15 mouse cellular contexts compared by ENCODE assay signal in genomic region chr9:56922746-56923145, GRCm38 (mm10). TPM values are rescaled to one million over a fixed set of nuclear protein-coding genes. Genes with fewer than 3 reads are reported as not detected.
DNase-seq lines count a peak whose midpoint lies in the region; ATAC-seq lines count a peak whose summit lies in the region.
"Had no signal": no experiment of that assay in that cellular context is flagged by ENCODE, and none has a peak within 500 bp of the region (broad histone marks: within the 10 kb centered on the region; RNA-seq: fewer than 3 reads in every experiment).

No protein-coding gene starts in this region.

- DNase-seq in lung, postnatal 25 days (ENCODE audit: low spot score), result no peak
- no peak for DNase-seq in intestine, embryonic 14.5 days (ENCODE audit: low spot score)
- DNase-seq in frontal cortex, postnatal 36 days (ENCODE audit: low spot score in 2 of 2), result no peak
- DNase-seq: cerebellum, adult 9-11 months; kidney, adult 11 months; lung, postnatal 10 days; spleen, adult 18-20 months had no signal

- H3K4me3 ChIP-seq in hindbrain, embryonic 13.5 days, result no peak overlapping the region
- H3K4me3 ChIP-seq in hindbrain, embryonic 12.5 days, result no peak overlapping the region
- H3K4me3 ChIP-seq in lung, embryonic 15.5 days, result no peak overlapping the region
- H3K4me3 ChIP-seq in intestine, embryonic 14.5 days (ENCODE audit: low read depth, low read length), result 0 out of 2 replicates have a peak overlapping the region, but pooled peaks have one; percentile 35
- H3K4me3 ChIP-seq in limb, embryonic 15.5 days, result no peak overlapping the region
- H3K4me3 ChIP-seq: midbrain, embryonic 15.5 days had no signal

- H3K36me3 ChIP-seq in hindbrain, embryonic 13.5 days, result peaks cover 14% of the 10 kb centered on the region
- H3K36me3 ChIP-seq in hindbrain, embryonic 12.5 days, result peaks cover 24% of the 10 kb centered on the region; the same call in 1 of the 2 replicates
- peaks cover 33% of the 10 kb centered on the region for H3K36me3 ChIP-seq in lung, embryonic 15.5 days
- peaks cover 38% of the 10 kb centered on the region for H3K36me3 ChIP-seq in intestine, embryonic 14.5 days (ENCODE audit: control insufficient read depth, insufficient read depth, low read length)
- peaks cover 42% of the 10 kb centered on the region for H3K36me3 ChIP-seq in limb, embryonic 15.5 days
- H3K36me3 ChIP-seq: midbrain, embryonic 15.5 days had no signal

- H3K27ac ChIP-seq in hindbrain, embryonic 13.5 days, result no peak overlapping the region
- no peak overlapping the region for H3K27ac ChIP-seq in hindbrain, embryonic 12.5 days
- H3K27ac ChIP-seq in lung, embryonic 15.5 days, result no peak overlapping the region
- 0 out of 2 replicates have a peak overlapping the region, but pooled peaks have one; percentile 29 for H3K27ac ChIP-seq in intestine, embryonic 14.5 days (ENCODE audit: low read depth)
- H3K27ac ChIP-seq in limb, embryonic 15.5 days, result no peak overlapping the region
- H3K27ac ChIP-seq: midbrain, embryonic 15.5 days had no signal

- H3K27me3 ChIP-seq in hindbrain, embryonic 13.5 days, result peaks cover 5% of the 10 kb centered on the region; the same call in 1 of the 2 replicates
- H3K27me3 ChIP-seq in hindbrain, embryonic 12.5 days, result no peaks in the 10 kb centered on the region
- H3K27me3 ChIP-seq in lung, embryonic 15.5 days, result no peaks in the 10 kb centered on the region
- H3K27me3 ChIP-seq in intestine, embryonic 14.5 days (replicated peaks; ENCODE audit: control insufficient read depth, insufficient read depth, low read length), result no peaks in the 10 kb centered on the region
- H3K27me3 ChIP-seq in limb, embryonic 15.5 days, result no peaks in the 10 kb centered on the region
- H3K27me3 ChIP-seq: CH12.LX, Patski had no signal

- no peak overlapping the region for H3K9ac ChIP-seq in hindbrain, embryonic 13.5 days
- H3K9ac ChIP-seq in hindbrain, embryonic 12.5 days, result no peak overlapping the region
- no peak overlapping the region for H3K9ac ChIP-seq in lung, embryonic 15.5 days
- no peak overlapping the region for H3K9ac ChIP-seq in intestine, embryonic 14.5 days (ENCODE audit: low read length)
- no peak overlapping the region for H3K9ac ChIP-seq in limb, embryonic 15.5 days
- H3K9ac ChIP-seq: midbrain, embryonic 15.5 days had no signal

- H3K4me1 ChIP-seq in hindbrain, embryonic 13.5 days (replicated peaks), result peaks cover 51% of the 10 kb centered on the region
- peaks cover 47% of the 10 kb centered on the region for H3K4me1 ChIP-seq in hindbrain, embryonic 12.5 days
- H3K4me1 ChIP-seq in lung, embryonic 15.5 days, result peaks cover 43% of the 10 kb centered on the region
- peaks cover 39% of the 10 kb centered on the region for H3K4me1 ChIP-seq in intestine, embryonic 14.5 days (replicated peaks; ENCODE audit: control insufficient read depth, insufficient read depth, low read length)
- H3K4me1 ChIP-seq in limb, embryonic 15.5 days, result peaks cover 45% of the 10 kb centered on the region

- 91% methylated on average over 4 of the region's 4 CpGs for WGBS in hindbrain, embryonic 13.5 days
- WGBS in hindbrain, embryonic 12.5 days, result 86% methylated on average over 4 of the region's 4 CpGs
- WGBS in lung, embryonic 15.5 days, result 85% methylated on average over 4 of the region's 4 CpGs
- WGBS in intestine, embryonic 14.5 days, result 86% methylated on average over 4 of the region's 4 CpGs
- 93% methylated on average over 4 of the region's 4 CpGs for WGBS in limb, embryonic 15.5 days

- 0 out of 2 replicates have a peak overlapping the region, but pooled peaks have one; percentile 85 for H3K4me2 ChIP-seq in hindbrain, embryonic 13.5 days
- no peak overlapping the region for H3K4me2 ChIP-seq in hindbrain, embryonic 12.5 days (replicated peaks)
- peak overlapping the region; percentile 76; the same call in 1 of the 2 replicates for H3K4me2 ChIP-seq in lung, embryonic 15.5 days
- H3K4me2 ChIP-seq in intestine, embryonic 14.5 days (ENCODE audit: low read length), result peak overlapping the region; percentile 74
- H3K4me2 ChIP-seq in limb, embryonic 15.5 days, result peak overlapping the region; percentile 72; the same call in 1 of the 2 replicates

- no peak for ATAC-seq in hindbrain, embryonic 13.5 days (ENCODE audit: low FRiP score)
- no peak for ATAC-seq in hindbrain, embryonic 12.5 days (ENCODE audit: low FRiP score)
- ATAC-seq in lung, embryonic 15.5 days (ENCODE audit: borderline replicate concordance, extremely low read depth, low FRiP score, low TSS enrichment), result no peak
- ATAC-seq in intestine, embryonic 14.5 days (replicated peaks; ENCODE audit: low FRiP score, low TSS enrichment, low read depth), result no peak
- ATAC-seq in limb, embryonic 15.5 days (ENCODE audit: insufficient number of reproducible peaks, low FRiP score, low TSS enrichment, low read depth), result no peak
- ATAC-seq: forebrain, embryonic 14.5 days; midbrain, embryonic 15.5 days; Patski had no signal

- H3K9me3 ChIP-seq in hindbrain, embryonic 13.5 days, result no peaks in the 10 kb centered on the region
- H3K9me3 ChIP-seq in hindbrain, embryonic 12.5 days (replicated peaks), result no peaks in the 10 kb centered on the region
- no peaks in the 10 kb centered on the region for H3K9me3 ChIP-seq in lung, embryonic 15.5 days
- no peaks in the 10 kb centered on the region for H3K9me3 ChIP-seq in intestine, embryonic 14.5 days (ENCODE audit: control insufficient read depth, low read length)
- no peaks in the 10 kb centered on the region for H3K9me3 ChIP-seq in limb, embryonic 15.5 days
- H3K9me3 ChIP-seq: midbrain, embryonic 15.5 days had no signal

RNA-seq across cellular contexts. Expression of gene Snx33, which starts 5.4 kb away (rescaled TPM):
- polyA plus RNA-seq in hindbrain, embryonic 13.5 days (2015; fragmentation: Nextera tagmentation; extraction: Ambion mirVana), result 2.9 and 3.7 TPM in 2 replicates
- polyA plus RNA-seq in hindbrain, embryonic 12.5 days (2016; fragmentation: Nextera tagmentation; extraction: Ambion mirVana), result 7.2 and 7.3 TPM in 2 replicates
- polyA plus RNA-seq in lung, embryonic 15.5 days (2015; fragmentation: Nextera tagmentation; extraction: Ambion mirVana), result 10.8 and 11.4 TPM in 2 replicates
- 5.1 and 5.8 TPM in 2 replicates for polyA plus RNA-seq in intestine, embryonic 14.5 days (2014; fragmentation: Nextera tagmentation; extraction: Ambion mirVana)
- polyA plus RNA-seq in limb, embryonic 15.5 days (2015; fragmentation: Nextera tagmentation; extraction: Ambion mirVana), result 10.9 and 11.3 TPM in 2 replicates

RNA-seq across cellular contexts. Expression of gene Imp3, which starts 14.5 kb away (rescaled TPM):
- polyA plus RNA-seq in hindbrain, embryonic 13.5 days (2015; fragmentation: Nextera tagmentation; extraction: Ambion mirVana), result 74.5 and 74.8 TPM in 2 replicates
- polyA plus RNA-seq in hindbrain, embryonic 12.5 days (2016; fragmentation: Nextera tagmentation; extraction: Ambion mirVana), result 60.9 and 62.7 TPM in 2 replicates
- polyA plus RNA-seq in lung, embryonic 15.5 days (2015; fragmentation: Nextera tagmentation; extraction: Ambion mirVana), result 78.0 and 82.1 TPM in 2 replicates
- polyA plus RNA-seq in intestine, embryonic 14.5 days (2014; fragmentation: Nextera tagmentation; extraction: Ambion mirVana), result 79.9 and 82.5 TPM in 2 replicates
- 80.0 and 86.5 TPM in 2 replicates for polyA plus RNA-seq in limb, embryonic 15.5 days (2015; fragmentation: Nextera tagmentation; extraction: Ambion mirVana)

RNA-seq across cellular contexts. Expression of gene Snupn, which starts 27.9 kb away (rescaled TPM):
- polyA plus RNA-seq in hindbrain, embryonic 13.5 days (2015; fragmentation: Nextera tagmentation; extraction: Ambion mirVana), result 28.5 and 31.5 TPM in 2 replicates
- 24.7 and 25.3 TPM in 2 replicates for polyA plus RNA-seq in hindbrain, embryonic 12.5 days (2016; fragmentation: Nextera tagmentation; extraction: Ambion mirVana)
- 23.2 and 24.6 TPM in 2 replicates for polyA plus RNA-seq in lung, embryonic 15.5 days (2015; fragmentation: Nextera tagmentation; extraction: Ambion mirVana)
- polyA plus RNA-seq in intestine, embryonic 14.5 days (2014; fragmentation: Nextera tagmentation; extraction: Ambion mirVana), result 14.2 and 16.5 TPM in 2 replicates
- 24.9 and 26.6 TPM in 2 replicates for polyA plus RNA-seq in limb, embryonic 15.5 days (2015; fragmentation: Nextera tagmentation; extraction: Ambion mirVana)

RNA-seq across cellular contexts. Expression of gene Cspg4, which starts 57.9 kb away (rescaled TPM):
- polyA plus RNA-seq in hindbrain, embryonic 13.5 days (2015; fragmentation: Nextera tagmentation; extraction: Ambion mirVana), result 4.2 and 5.2 TPM in 2 replicates
- 6.8 and 8.9 TPM in 2 replicates for polyA plus RNA-seq in hindbrain, embryonic 12.5 days (2016; fragmentation: Nextera tagmentation; extraction: Ambion mirVana)
- 17.8 and 21.1 TPM in 2 replicates for polyA plus RNA-seq in lung, embryonic 15.5 days (2015; fragmentation: Nextera tagmentation; extraction: Ambion mirVana)
- polyA plus RNA-seq in intestine, embryonic 14.5 days (2014; fragmentation: Nextera tagmentation; extraction: Ambion mirVana), result 17.6 and 21.0 TPM in 2 replicates
- polyA plus RNA-seq in limb, embryonic 15.5 days (2015; fragmentation: Nextera tagmentation; extraction: Ambion mirVana), result 49.1 and 52.2 TPM in 2 replicates

RNA-seq across cellular contexts. Expression of gene Odf3l1, which starts 58.3 kb away (rescaled TPM):
- polyA plus RNA-seq in hindbrain, embryonic 13.5 days (2015; fragmentation: Nextera tagmentation; extraction: Ambion mirVana), result 0.18 TPM in 1 of 2 replicates, not detected in the other
- polyA plus RNA-seq in hindbrain, embryonic 12.5 days (2016; fragmentation: Nextera tagmentation; extraction: Ambion mirVana), result 0.29 and 0.54 TPM in 2 replicates
- polyA plus RNA-seq in lung, embryonic 15.5 days (2015; fragmentation: Nextera tagmentation; extraction: Ambion mirVana), result 0.60 and 0.72 TPM in 2 replicates
- polyA plus RNA-seq in intestine, embryonic 14.5 days (2014; fragmentation: Nextera tagmentation; extraction: Ambion mirVana), result 1.6 and 1.8 TPM in 2 replicates
- 1.00 and 3.4 TPM in 2 replicates for polyA plus RNA-seq in limb, embryonic 15.5 days (2015; fragmentation: Nextera tagmentation; extraction: Ambion mirVana)
- polyA plus RNA-seq: forebrain, embryonic 14.5 days; midbrain, embryonic 15.5 days; Patski had no signal
